Mouse (Mus musculus): ENCODE data around the gene Runx1. TPM values are rescaled to one million over a fixed set of nuclear protein-coding genes. Genes with fewer than 3 reads are reported as not detected.
A peak's percentile ranks its signal among the peaks of the same experiment; 100 is the strongest.

The Runx1 gene
- polyA plus RNA-seq, 1 experiment from 2014 or later, result 9.1 TPM

DNA sequence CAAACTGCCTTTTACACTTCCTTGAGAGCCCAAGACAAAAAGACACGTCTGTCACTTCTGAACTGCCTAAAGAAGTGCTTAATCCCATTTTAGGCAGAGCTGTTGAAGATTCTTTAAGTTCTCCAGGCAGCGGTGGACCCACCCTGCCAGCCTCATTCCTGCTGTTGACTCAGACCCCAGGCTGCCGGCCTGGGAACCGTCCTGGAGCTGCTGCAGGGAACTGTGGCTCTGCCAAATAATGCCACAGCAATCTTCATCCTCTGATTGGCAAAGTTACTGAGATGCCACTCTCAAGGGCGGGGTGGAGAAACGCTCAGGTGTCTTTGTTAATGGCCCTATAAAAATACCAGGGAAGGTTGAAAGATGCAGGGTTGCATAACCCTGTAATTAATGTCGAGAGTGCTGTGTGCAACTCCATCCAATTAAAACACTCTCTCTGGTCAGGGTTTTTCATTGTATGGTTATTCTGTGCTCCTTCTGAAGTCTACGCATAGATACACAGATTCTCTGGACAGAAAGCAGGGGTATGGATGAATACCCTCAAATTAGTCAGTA lies 2.4 kb upstream of the Runx1 start:
- no peak for TF ChIP-seq CTCF (IDR thresholded peaks at IDR 0.05)
- no peak for TF ChIP-seq EP300 (IDR thresholded peaks at IDR 0.05)
- no peak for ATAC-seq

DNA sequence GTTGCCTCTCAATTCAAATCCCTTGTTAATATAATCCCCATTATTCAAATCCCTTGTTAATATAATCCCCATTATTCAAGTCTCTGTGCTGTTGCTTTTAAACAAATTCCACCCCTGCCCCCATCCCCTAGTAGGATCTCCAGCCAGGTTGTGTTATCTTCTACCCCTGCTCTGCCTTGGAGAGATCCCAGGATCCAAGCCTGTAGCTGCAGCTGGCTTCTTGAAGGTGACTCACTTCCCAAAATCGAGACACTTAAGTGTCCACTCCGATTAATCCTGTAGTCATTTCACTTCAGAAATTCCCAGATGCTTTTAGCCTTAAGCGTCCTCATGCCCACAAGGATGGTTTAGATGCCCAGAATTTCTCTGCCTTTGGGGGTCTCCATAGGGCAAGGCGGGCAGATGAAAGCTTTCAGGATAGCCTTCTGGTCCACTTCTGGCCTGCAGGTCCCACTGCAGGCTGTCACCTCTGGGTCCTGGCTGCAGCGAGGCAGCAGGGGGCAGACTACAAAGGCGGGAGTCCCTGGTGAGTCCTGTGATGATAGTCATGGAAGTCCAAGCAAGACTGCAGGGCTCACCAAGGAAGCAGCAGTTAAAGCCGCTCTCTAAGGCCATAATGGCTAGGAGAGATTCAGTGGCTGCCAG lies 1.8 kb upstream of the Runx1 start:
- no peak for TF ChIP-seq EP300 (IDR thresholded peaks at IDR 0.05)
- peak; percentile 68 for TF ChIP-seq CTCF (IDR thresholded peaks at IDR 0.05)
- ATAC-seq, result no peak
- WGBS, result 49% methylated on average over 7 of the region's 7 CpGs
- H3K36me3 ChIP-seq (ENCODE audit: insufficient read depth, low read length), result no peaks in the 10 kb centered on the region
- H3K27ac ChIP-seq (ENCODE audit: low read length), result no peak overlapping the region
- no peaks in the 10 kb centered on the region for H3K4me1 ChIP-seq (ENCODE audit: insufficient read depth, low read depth, low read length)
- no peak overlapping the region for H3K4me3 ChIP-seq (ENCODE audit: low read depth, low read length)
- no peaks in the 10 kb centered on the region for H3K9me3 ChIP-seq (ENCODE audit: low read length)
- peak; percentile 35 for DNase-seq (ENCODE audit: low spot score)
- no peaks in the 10 kb centered on the region for H3K27me3 ChIP-seq (replicated peaks; ENCODE audit: insufficient read depth, low read length)
- H3K4me2 ChIP-seq (replicated peaks; ENCODE audit: low read depth, low read length), result no peak overlapping the region
- H3K9ac ChIP-seq (replicated peaks; ENCODE audit: low read depth), result no peak overlapping the region

More for the DNA sequence above, 2.4 kb upstream of the Runx1 start:
- H3K27ac ChIP-seq (ENCODE audit: low read length), result no peak overlapping the region
- WGBS, result 56% methylated on average over 8 of the region's 8 CpGs
- DNase-seq (ENCODE audit: low spot score), result no peak
- H3K36me3 ChIP-seq (ENCODE audit: insufficient read depth, low read length), result no peaks in the 10 kb centered on the region
- no peak overlapping the region for H3K4me3 ChIP-seq (ENCODE audit: low read depth, low read length)
- H3K4me2 ChIP-seq (replicated peaks; ENCODE audit: low read depth, low read length), result no peak overlapping the region
- no peaks in the 10 kb centered on the region for H3K9me3 ChIP-seq (ENCODE audit: low read length)
- no peaks in the 10 kb centered on the region for H3K27me3 ChIP-seq (replicated peaks; ENCODE audit: insufficient read depth, low read length)
- H3K4me1 ChIP-seq (ENCODE audit: insufficient read depth, low read depth, low read length), result no peaks in the 10 kb centered on the region
- no peak overlapping the region for H3K9ac ChIP-seq (replicated peaks; ENCODE audit: low read depth)

DNA sequence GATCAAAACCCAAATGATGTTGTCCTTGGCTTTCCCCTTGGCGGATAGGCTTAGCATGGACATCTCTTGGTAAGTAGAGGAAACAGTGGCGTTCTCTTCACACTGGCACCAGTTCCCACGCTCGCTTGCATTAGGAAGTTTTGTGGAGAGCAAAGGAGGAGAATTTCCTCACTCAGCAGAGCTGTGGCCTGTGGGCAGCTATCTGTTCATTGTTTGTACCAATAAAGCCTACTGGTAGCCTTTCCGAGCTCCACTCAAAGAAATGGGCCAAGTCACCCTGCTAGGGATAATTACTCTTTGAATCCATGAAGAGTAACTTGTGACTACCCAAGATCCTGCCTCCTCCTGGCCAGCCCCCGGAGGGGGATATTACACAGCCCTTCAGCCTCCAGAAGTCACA lies 734 bp upstream of the Runx1 start:
- no peak overlapping the region for H3K4me2 ChIP-seq (replicated peaks; ENCODE audit: low read depth, low read length)

DNA sequence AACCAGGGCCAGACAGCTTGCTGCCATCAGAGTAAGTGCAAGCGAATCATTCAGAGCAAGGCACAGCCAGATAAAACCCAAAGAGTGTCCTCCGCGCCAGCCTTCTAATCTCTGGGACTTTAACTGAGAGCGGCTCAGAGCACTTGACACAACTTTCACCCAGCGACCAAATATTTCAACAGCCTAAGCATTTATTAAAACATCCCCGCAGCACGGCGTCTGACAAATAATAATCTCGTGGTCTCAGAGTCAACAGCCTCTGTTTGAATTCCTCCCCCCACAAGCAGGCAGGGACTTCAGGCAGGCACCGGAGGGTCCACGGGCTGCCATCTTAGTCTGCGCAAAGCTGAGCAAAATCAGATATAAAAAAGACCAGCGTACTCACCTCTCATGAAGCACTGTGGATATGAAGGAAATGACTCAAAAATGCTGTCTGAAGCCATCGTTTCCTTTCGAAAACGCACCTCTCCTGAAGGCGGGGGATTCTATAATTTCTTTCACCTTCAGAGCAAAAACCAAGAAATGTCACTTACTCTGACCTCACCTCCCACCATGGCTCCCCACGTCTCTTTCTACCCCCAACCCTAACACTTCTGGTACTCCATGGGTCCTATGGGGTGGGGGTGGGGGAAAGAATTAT lies 625 bp downstream of the Runx1 start:
- Histone ChIP-seq H3K27ac (ENCODE audit: low read length) (0 out of 2 replicates have a peak overlapping the region, but pooled peaks have one; percentile 15), H3K36me3 (ENCODE audit: insufficient read depth, low read length) (no peaks in the 10 kb centered on the region), H3K9ac (replicated peaks; ENCODE audit: low read depth) (no peak overlapping the region), H3K4me2 (replicated peaks; ENCODE audit: low read depth, low read length) (peak overlapping the region; percentile 39), H3K9me3 (ENCODE audit: low read length) (no peaks in the 10 kb centered on the region), H3K4me3 (ENCODE audit: low read depth, low read length) (peak overlapping the region; percentile 14; the same call in 1 of the 2 replicates), H3K4me1 (ENCODE audit: insufficient read depth, low read depth, low read length) (no peaks in the 10 kb centered on the region), H3K27me3 (replicated peaks; ENCODE audit: insufficient read depth, low read length) (no peaks in the 10 kb centered on the region)
- WGBS, result 52% methylated on average over 18 of the region's 18 CpGs
- ATAC-seq (no peak), DNase-seq (ENCODE audit: low spot score) (peak; percentile 31)
- TF ChIP-seq CTCF (IDR thresholded peaks at IDR 0.05) (no peak), EP300 (IDR thresholded peaks at IDR 0.05) (no peak)

More for the DNA sequence above, 734 bp upstream of the Runx1 start:
- ATAC-seq, result no peak
- DNase-seq (ENCODE audit: low spot score), result no peak
- TF ChIP-seq CTCF (IDR thresholded peaks at IDR 0.05) (no peak), EP300 (IDR thresholded peaks at IDR 0.05) (no peak)
- H3K9ac ChIP-seq (replicated peaks; ENCODE audit: low read depth), result no peak overlapping the region
- no peaks in the 10 kb centered on the region for H3K36me3 ChIP-seq (ENCODE audit: insufficient read depth, low read length)
- H3K27ac ChIP-seq (ENCODE audit: low read length), result no peak overlapping the region
- H3K4me3 ChIP-seq (ENCODE audit: low read depth, low read length), result no peak overlapping the region
- H3K27me3 ChIP-seq (replicated peaks; ENCODE audit: insufficient read depth, low read length), result no peaks in the 10 kb centered on the region
- no peaks in the 10 kb centered on the region for H3K9me3 ChIP-seq (ENCODE audit: low read length)
- H3K4me1 ChIP-seq (ENCODE audit: insufficient read depth, low read depth, low read length), result no peaks in the 10 kb centered on the region
- WGBS, result 82% methylated on average over 6 of the region's 6 CpGs

DNA sequence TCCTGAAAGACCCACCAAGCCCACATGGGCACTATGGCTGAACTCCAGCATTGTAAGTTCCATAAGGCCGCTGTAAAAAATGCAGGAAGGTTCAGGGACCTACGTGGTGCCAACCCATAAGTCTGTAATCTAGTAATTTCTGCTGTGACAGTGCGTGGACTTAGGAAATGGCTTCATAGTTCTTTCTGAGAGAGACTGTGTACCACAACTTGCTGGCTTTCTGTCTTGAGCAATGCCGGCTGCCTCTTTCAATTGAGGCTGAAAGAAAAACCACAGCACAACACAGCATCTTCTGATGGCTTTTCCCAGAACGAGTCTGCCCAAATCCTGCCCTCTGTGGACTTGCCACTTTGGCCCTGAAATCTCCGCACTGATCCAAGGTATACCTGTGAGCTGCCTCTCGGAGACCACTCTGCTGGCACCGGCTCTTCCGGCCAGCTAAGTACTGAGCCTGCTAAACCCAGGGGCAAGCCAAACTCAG lies 1.2 kb downstream of the Runx1 start:
- Histone ChIP-seq H3K36me3 (ENCODE audit: insufficient read depth, low read length) (no peaks in the 10 kb centered on the region), H3K4me1 (ENCODE audit: insufficient read depth, low read depth, low read length) (no peaks in the 10 kb centered on the region), H3K27me3 (replicated peaks; ENCODE audit: insufficient read depth, low read length) (no peaks in the 10 kb centered on the region), H3K4me3 (ENCODE audit: low read depth, low read length) (0 out of 2 replicates have a peak overlapping the region, but pooled peaks have one; percentile 14), H3K4me2 (replicated peaks; ENCODE audit: low read depth, low read length) (peak overlapping the region; percentile 39), H3K9me3 (ENCODE audit: low read length) (no peaks in the 10 kb centered on the region), H3K27ac (ENCODE audit: low read length) (0 out of 2 replicates have a peak overlapping the region, but pooled peaks have one; percentile 15), H3K9ac (replicated peaks; ENCODE audit: low read depth) (no peak overlapping the region)
- ATAC-seq (0 out of 2 replicates have a peak, but pooled peaks have one; percentile 14), DNase-seq (ENCODE audit: low spot score) (no peak)
- WGBS, result 65% methylated on average over 9 of the region's 9 CpGs
- TF ChIP-seq CTCF (IDR thresholded peaks at IDR 0.05), result no peak
- TF ChIP-seq EP300 (IDR thresholded peaks at IDR 0.05), result no peak

DNA sequence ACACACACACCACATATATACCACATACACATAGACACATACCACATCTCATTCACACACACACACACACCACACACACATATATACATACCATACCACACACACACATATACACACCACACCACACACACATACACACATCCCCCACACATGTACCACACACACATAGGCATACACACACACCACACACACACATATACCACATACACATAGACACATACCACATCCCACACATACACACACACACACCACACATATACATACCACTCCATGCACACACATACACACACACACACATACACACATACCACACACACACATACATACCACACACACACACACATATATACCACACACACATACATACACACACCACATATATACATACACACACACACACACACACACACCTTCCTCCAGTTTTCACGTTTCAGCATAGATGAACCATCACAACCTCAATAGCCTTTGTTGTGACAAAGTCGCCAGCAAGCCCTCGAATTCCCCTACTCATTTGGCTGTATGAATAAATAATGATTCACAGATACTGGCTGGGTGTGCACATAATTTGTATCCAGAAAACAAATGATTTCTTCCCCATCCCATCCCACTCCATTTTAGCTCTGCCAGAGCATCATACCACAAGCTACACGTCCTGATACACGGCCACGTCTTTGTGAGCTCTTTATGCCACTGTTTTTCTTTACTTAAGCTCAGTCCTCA lies 1.8 kb downstream of the Runx1 start:
- no peak overlapping the region for H3K27ac ChIP-seq (ENCODE audit: low read length)
- no peaks in the 10 kb centered on the region for H3K9me3 ChIP-seq (ENCODE audit: low read length)
- 70% methylated on average over 6 of the region's 6 CpGs for WGBS
- no peak overlapping the region for H3K4me3 ChIP-seq (ENCODE audit: low read depth, low read length)
- DNase-seq (ENCODE audit: low spot score), result no peak
- ATAC-seq, result no peak
- H3K27me3 ChIP-seq (replicated peaks; ENCODE audit: insufficient read depth, low read length), result no peaks in the 10 kb centered on the region
- H3K9ac ChIP-seq (replicated peaks; ENCODE audit: low read depth), result no peak overlapping the region
- H3K4me2 ChIP-seq (replicated peaks; ENCODE audit: low read depth, low read length), result 0 out of 2 replicates have a peak overlapping the region, but pooled peaks have one; percentile 5
- TF ChIP-seq CTCF (IDR thresholded peaks at IDR 0.05), result no peak
- no peak for TF ChIP-seq EP300 (IDR thresholded peaks at IDR 0.05)
- no peaks in the 10 kb centered on the region for H3K36me3 ChIP-seq (ENCODE audit: insufficient read depth, low read length)
- no peaks in the 10 kb centered on the region for H3K4me1 ChIP-seq (ENCODE audit: insufficient read depth, low read depth, low read length)
